Mouse (Mus musculus): ENCODE results near the gene Trmt112. TPM values are rescaled to one million over a fixed set of nuclear protein-coding genes. Genes with fewer than 3 reads are reported as not detected.

Gene Trmt112
- total RNA-seq, 2 experiments from 2014 or later = 43.1 to 53.9 TPM

DNA sequence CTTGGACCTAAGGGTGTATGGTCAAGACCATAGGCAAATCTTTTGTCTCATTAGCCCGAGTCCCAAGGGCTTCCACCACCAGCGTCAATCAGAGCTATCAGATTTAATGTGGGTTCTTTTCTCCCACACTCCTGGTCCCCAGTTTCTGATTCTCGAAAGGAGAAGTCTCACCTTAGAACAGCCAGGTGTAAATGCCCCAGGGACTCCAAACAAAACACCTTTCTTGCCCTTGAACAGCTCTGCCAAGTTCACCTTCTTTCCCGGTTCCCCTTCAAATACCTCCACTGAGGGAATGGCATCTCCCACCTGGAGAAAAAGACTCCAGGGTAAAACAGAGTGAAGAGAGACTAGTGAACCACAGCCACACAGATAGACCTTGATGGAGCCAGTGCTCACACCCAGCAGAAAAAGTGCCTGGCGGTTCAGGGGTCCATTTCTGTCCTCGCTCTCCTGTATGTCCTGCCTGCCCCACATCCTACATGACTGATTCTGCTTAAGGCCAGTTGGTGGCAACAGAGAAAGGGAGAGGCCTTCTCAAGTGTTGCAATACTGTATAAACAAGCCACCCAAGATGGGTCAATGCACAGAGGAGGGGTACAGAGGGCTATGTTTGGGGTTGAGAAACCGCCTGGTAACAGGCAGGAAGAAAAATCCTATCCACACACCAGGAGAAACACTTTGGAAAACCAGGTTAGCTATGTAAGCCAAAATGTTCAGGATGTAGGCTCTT is 1.5 kb upstream of the Trmt112 start:
- no peak for DNase-seq (ENCODE audit: low spot score in 2 of 2)

DNA sequence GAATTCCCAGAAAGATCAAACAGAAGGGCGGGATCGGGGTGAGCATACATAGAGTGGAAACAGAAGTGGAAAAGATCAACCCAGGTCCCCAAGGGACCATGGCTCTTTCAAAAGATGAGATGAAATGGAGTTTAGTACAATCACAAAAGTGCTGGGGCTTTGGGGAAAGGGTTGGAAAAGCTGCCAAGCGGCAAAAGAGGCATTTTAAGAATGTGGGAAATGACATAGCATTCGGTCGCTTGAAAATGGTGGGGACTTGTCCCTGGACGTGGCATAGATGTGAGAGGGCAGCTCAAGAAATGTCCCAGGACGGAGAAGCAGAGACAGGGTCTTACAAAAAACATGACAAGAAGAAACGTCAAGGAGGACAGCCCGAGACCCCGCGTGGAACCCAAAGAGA is 477 bp upstream of the Trmt112 start:
- DNase-seq (ENCODE audit: low spot score in 2 of 2) = no peak

DNA sequence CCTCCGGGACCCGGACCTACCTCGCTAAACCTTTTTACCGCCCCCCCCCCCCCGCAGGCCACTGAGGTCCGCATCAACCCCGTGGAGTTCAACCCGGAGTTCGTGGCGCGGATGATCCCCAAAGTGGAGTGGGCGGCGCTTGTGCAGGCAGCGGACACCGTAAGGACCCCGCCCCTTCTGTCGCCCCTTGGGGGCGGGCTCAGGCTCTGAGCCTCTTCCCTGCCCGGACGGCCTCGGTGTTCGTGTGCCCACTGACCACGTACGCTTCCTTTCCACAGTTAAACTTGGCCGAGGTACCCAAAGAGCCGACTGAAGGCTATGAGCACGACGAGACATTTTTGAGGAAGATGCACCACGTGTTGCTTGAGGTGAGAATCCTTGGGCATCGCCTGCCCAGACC is 808 bp downstream of the Trmt112 start:
- DNase-seq (ENCODE audit: low spot score in 2 of 2) = peak in 1 of 2 experiments; percentile 36

DNA sequence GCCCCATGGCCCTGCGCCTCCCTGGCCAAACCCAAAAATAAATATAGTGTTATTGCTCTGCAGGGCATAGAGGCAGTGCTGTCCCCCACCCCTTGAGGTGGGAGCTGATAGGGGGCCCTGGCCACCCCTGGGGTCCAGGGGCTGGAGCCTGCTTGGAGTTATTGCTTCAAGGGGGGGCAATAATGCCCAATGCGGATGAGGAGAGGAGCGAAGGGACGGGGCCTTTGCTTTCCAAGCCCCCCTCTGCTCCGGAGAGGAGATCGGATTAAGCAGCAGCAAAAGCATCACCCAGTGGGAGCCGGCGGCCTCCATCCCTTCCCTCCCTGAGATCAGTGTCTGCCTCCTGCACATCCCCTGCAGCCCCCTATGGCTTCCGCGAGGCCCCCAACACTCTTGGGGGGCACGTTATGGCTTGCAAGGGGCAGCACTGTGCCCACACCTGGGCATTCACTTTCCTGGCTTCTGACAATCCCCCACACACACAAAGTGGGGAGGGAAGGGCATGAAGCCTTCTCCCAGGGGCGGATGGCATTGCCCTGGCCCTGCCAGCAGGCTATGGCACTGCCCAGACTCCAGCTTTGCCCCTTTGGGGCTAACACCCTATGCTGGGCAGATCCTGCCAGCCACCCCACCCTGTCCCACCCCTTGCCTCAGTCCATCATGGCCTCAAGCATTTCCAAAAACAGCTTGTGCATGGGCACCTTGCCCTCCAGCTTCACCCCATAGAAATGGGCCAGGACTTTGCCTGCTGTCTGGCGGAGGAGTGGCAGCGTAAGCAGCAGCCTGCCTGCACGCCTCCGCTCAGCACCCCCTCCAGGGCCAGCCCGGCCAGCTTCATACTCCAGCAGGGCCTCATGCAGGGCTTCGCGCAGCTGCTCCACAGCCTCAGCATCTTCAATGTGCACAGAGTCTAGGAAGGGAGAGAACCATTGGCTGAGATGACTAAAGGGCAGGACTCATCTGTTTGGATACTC is 1.9 kb downstream of the Trmt112 start:
- peak in 1 of 2 experiments; percentile 30 for DNase-seq (ENCODE audit: low spot score in 2 of 2)

DNA sequence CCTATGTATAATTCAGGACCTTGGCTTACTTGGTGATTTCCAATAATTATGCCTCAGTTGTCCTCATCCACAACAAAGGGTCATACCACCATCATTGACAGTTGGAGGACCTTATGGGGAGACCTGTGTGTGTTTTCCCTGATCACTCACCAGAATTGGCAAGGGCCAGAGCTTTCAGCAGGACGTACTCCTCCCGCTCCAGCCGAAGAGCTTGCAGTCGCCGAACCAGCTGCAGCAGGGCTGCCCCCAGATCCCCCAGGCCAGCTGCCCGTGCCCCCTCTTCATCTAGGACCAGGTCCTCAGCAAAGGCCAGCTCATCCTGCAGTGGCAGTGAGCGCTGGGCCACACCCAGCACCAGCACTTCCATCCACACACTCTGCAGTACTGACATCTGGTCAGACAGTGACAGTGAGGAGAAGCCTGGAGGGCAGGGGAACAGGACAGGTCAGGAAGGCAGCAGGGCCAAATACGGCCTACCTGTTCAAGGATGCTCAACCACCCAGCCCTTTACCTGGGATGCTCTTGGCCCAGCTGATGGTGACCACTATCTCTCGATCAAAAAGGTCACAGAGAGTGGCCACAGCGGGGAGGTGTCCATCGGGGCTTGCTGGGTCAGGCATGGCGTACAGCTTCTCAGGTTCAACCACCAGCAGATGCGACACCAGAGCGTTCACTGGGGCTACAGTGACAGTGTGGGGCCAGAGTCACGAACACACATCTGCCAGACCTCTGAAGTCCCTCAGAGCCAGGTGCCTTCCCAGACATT is 2.9 kb downstream of the Trmt112 start:
- DNase-seq (ENCODE audit: low spot score in 2 of 2) = no peak

DNA sequence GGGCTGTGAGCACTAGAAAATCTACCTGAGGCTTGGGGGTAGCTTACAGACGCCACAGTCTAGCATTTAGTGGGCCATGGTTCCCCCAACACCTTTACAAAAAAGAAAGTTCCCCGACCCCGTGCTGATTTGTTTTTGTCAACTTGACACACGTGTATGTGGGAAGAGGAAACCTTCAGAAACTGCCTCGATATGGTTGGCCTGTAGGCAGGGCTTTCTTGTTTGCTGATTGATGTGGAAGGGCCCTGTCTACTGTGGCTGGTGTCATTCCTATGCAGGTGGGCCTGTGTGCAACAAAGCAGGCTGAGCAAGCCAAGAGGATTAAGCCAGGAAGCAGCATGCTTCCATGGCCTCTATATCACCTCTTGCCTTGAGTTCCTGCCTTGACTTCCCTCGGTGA is 3.5 kb downstream of the Trmt112 start:
- no peak for DNase-seq (ENCODE audit: low spot score in 2 of 2)

DNA sequence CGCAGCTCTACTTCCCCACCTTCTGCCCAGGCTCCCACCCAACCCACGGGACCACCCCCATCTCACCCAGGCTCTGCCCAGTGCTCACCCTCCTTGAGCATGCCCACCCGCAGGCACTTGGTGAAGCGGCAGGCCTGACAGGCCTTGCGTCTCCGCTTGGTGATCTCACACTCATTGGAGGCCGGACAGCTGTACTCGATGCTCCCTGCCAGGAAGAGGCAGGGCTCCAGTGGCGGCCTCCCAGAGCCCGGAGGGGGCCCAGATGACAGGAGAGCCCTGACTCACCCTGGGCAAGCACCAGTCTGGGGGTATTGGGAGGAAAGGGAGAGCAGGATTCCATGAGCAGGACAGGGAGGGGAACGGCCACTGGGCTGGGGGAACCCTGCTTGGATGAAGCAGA is 4.5 kb downstream of the Trmt112 start:
- DNase-seq (ENCODE audit: low spot score in 2 of 2) = no peak

DNA sequence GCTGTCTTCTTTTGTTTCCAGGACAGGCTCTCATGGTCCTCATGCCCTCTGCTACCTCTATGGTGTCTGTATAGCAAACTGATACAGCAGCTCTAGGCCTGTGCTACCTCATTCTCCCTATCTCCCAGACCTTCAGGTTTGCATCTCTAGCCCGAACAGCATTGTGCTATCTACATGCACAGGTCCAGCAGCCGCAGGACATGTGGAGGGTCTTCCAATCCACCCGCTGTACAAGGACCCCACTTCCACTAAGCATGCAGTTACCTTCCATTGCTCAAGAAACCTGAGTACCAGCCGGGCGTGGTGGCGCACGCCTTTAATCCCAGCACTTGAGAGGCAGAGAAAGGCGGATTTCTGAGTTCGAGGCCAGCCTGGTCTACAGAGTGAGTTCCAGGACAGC is 5.0 kb downstream of the Trmt112 start:
- no peak for DNase-seq (ENCODE audit: low spot score in 2 of 2)

DNA sequence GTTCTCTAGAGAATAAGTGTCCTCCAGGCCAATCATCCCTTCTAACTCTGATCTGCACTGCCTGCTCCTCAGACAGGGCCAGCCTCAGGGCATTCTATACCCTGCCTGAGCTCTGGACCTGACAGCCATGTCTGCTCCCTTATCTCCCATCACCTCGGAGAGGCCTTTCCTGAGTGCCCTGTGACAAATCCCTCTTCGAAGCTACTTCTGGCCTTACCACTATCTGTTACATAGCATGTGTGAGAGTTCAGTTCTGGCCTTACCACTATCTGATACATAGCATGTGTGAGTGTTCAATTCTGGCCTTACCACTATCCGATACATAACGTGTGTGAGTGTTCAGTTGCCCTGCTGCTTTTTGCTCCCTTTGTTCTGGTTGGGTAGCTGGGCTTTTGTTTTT is 5.8 kb downstream of the Trmt112 start:
- DNase-seq (ENCODE audit: low spot score in 2 of 2) = no peak

DNA sequence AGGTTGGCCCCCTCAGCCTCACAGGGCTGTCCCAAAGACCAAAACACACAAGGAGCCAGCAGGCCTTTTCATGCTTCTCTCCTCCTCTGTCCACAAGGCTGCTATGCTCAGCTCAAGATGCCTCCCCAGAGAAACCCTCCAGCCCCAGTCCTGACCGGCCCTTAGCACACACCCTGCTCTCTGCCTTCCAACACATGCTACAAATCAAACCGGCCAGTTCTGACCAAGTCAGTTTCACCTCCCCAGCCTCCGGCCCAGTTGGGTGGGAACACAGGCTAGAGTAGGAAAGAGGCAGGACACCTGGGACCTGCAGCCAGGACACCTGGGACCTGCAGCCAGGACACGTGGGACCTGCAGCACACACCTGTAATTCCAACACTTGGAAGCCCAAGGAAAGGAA is 7.0 kb downstream of the Trmt112 start:
- no peak for DNase-seq (ENCODE audit: low spot score in 2 of 2)

DNA sequence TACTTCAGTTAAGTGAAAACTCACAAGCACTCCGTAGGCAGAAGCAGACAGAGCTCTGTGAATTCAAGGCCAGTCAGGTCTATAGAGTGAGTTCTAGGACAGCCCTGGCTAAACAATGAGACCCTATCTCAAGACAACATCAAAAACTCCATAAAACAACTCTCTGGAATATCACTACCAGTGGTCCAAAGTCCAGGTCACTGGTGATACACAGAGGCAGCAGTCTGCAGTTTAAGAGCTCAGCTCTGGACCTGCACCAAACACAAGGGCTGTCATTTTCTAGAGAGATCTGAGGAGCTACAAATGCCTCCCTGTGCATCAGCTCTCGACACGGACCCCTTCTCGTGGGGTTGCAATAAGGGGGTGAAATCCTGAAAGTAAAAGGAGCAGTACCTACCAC is 8.8 kb downstream of the Trmt112 start:
- DNase-seq (ENCODE audit: low spot score in 2 of 2) = no peak

DNA sequence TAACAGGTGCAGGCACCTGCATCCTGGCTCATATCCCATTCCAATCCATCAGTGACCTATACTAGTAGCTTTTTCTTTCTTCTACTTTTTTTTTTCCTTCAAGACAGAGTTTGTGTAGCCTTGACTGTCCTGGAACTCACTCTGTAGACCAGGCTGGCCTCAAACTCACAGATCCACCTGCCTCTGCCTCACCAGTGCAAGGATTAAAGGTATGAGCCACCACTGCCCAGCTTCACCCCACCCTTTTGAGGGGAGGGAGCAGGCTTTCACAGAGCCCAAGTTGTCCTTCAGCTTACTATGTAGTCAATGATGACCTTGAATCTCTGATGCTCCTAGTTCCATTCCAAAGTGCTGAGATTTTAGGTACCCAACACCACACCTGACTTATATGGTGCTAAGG is 9.9 kb downstream of the Trmt112 start:
- DNase-seq (ENCODE audit: low spot score in 2 of 2) = no peak

DNA sequence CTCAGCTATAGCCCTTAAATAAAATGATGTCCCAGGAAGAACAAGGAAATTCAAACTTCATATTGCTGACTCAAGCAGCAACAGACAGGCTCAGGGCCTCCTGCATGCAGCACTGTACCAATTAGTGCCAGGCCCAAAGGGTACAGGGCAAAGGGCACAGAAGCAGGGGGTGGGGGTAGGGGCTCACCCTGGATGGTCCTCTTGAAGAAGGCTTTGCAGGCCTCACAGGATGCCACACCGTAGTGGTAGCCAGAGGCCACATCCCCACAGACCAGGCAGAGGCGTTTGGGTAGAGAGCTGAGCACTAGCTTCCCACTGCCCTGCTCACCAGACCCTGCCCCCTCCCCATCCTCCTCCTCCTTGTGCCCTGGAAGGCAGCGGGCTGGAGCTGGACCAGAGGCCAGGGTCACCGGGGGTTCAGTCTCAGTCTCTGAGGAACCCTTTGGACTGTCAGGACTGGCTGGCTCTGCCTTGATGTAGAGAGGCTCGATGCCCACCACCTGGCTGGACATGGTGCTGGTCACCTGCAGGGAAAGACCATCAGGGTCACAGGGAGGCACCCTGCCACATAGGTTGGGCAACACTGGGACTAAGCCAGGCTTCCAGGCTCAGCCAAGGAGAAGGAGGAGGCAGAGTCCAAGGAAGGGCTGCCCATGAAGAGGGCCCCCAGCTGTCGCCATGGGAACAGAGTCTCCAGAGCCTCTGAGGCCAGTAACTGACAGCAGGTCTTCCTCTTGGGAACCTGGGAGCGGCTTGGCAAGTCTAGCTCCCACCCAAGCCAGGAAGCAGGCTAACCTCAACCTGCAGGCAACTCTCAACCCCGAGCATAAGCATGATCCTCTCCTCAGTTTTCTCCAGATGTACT is 10.6 kb downstream of the Trmt112 start:
- peak in 1 of 2 experiments; percentile 34 for DNase-seq (ENCODE audit: low spot score in 2 of 2)

DNA sequence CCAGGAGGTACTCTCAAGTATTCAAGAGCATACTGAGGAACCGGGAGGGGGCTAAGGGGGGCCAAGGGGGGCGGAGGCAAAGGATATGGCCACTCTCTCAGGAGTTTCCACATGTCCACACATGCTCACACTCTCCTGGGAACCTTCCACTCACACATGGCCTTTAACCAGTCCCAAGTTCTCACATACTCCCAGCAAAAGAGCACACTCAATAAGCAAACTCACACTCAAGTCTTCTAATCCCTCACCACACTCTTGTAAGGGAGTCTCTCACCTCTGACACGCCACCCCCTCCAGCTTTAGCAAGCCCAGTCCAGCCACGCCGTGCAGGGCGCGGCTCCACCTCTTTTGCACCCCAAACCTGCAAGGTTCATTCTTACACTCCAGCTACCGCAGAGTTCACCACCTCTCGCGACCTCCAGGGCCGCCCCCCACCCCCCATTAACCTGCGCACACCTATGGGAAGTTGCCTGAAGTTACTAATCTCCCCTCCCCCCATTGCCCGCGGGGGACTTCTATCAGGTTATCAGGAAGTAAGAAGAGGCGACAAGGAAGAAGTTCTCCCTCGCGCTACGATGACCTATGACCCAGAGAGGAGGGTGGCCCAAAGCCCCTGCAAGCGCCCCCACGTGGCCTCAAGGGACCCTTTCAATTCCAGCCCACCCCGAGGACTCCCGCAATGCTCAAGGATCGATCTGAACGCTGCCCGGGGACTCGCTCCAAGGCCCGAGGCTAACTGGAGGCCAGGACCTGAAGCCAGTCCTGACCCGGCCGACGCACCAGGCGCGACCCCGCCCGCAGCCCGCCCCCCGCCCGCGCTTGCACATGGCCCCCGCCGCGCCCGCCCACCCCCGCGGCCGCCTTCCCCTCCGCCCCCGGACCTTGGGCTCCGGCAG is 11.5 kb downstream of the Trmt112 start:
- peak in 1 of 2 experiments; percentile 45 for DNase-seq (ENCODE audit: low spot score in 2 of 2)

DNA sequence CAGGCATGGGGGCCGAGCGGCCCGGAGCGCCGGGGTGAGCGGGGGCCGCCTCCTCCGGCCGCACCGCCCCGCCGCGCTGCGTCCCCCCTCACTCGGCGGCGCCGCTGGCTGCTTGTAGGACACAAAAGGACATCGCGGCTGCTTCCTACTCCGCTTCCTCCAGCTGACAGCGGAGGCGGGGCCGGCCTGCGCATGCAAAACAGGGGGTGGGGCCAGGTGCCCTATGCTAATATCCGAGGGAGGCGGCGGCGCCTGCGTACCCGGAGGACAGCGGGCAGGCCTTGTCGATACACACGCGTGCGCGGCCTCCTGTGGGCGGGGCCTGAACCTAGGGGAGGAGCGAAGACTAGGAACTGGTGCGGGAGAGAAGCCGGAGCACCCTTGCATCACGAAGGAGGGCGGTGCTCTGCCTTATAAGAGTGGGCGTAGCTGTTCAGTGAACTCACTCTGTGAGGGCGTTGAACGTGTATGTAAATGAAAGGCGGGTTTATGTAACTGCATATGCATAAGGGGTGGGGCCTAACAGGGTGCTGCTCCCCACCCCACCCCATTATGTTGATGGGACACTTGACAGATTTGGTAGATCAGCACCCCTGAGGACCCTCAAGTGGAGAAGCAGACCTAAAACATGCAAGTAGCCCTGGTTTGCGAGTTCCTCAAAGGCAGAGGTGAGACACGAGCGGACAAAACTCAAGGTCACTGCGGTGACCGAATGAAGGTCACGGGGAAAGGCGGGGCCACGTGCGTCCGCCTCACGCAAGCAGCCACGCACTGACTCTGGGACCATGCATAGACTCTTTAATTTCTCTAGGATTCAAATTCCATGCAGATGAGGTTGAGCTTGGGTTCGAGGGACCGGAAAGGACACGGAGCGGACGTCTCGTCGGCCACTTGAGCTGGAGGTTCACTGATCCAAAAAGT is 12.4 kb downstream of the Trmt112 start, which contains the start of gene Esrra:
Esrra (minus strand) TSS at position 167 of the 921 bp plus-strand sequence.
- peak; percentile 100 for DNase-seq (ENCODE audit: low spot score in 2 of 2)

DNA sequence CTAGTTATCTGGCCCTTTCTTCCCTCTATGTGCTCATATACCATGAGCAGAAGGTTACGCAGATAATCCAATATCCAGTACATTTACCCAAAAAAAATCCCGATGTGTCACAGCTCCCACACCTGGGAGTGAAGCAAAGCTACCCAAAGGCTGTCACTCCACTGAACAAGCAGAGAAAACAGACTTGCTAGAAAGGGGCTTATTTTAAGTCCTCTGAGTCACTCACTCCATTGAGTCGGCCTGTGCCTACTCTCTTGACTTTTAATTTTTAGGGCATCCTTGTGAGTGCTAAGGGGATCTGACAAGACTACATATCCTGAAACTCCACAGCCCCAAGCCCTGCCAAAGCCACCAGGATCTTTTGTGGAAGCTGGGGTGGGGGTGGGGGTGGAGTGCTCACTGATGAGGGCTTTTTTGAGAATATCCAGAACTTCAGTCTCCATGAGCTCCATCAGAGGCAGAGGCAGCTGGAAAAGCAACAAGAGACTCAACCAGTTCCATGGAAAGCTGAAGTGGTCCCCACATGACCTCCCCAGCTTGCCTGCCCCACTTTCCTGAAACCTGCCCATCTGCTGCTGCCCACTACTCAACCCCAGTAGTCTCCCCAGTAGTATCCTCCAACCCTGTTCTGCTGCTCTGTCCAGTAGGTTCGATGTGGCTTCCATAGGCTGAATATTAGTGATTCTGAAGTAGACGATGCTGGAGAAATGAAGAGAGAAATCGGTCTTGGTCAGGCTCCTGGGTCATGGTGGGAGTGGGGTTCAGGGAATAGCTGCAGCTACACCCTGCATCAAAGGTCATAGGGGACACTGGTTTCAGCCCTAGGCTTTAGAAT is 13.6 kb downstream of the Trmt112 start:
- DNase-seq (ENCODE audit: low spot score in 2 of 2) = no peak

All from layer of hippocampus, adult 18-20 months (tissue).